Mouse (Mus musculus) forebrain, embryonic 10.5 days (tissue): ENCODE measurements around the gene Ccdc9b. TPM values are rescaled to one million over a fixed set of nuclear protein-coding genes. Genes with fewer than 3 reads are reported as not detected.

Experiments
- DNase-seq: peaks from one replicate; pipeline ENCODE4 v3.0.0-alpha.2; 2017; ENCODE audit warnings: low spot score; ENCODE audit errors: extremely low spot score
- H3K27ac ChIP-seq: fragments of 300-500 bp; sonication (generic); 2 replicates; pipeline ENCODE4 v1.5.1; 2016; ENCODE audit warnings: mild to moderate bottlenecking
- H3K27me3 ChIP-seq: fragments of 300-500 bp; sonication (generic); 2 replicates; pipeline ENCODE4 v1.6.1; 2016; ENCODE audit warnings: mild to moderate bottlenecking; ENCODE audit not compliant: poor library complexity, severe bottlenecking
- H3K36me3 ChIP-seq: fragments of 300-500 bp; sonication (generic); replicated peaks from 2 replicates; pipeline ENCODE4 v1.6.1; 2016; ENCODE audit warnings: mild to moderate bottlenecking, moderate library complexity
- H3K4me1 ChIP-seq: fragments of 300-500 bp; sonication (generic); 2 replicates; pipeline ENCODE4 v1.6.1; 2016
- H3K4me3 ChIP-seq: fragments of 300-500 bp; sonication (generic); 2 replicates; pipeline ENCODE4 v1.5.1; 2016; ENCODE audit warnings: mild to moderate bottlenecking, moderate library complexity
- H3K9me3 ChIP-seq: fragments of 300-500 bp; sonication (generic); 2 replicates; pipeline ENCODE4 v1.6.1; 2016; ENCODE audit warnings: mild to moderate bottlenecking, moderate library complexity
- WGBS: fragments of 180-500 bp; shearing (Covaris S2); methylation state at CpG from one replicate; pipeline ENCODE4 v1.1.7; 2016; 5-methylcytosine and 5-hydroxymethylcytosine counted together
- polyA plus RNA-seq: library from polyadenylated mRNA; unstranded; fragments of >200 nt; fragmentation: Nextera tagmentation; extraction: Ambion mirVana; gene quantifications from 2 replicates; pipeline ENCODE4 v1.2.1, GENCODE M21; 2016

The Ccdc9b gene
- polyA plus RNA-seq: 0.53 and 0.64 TPM in 2 replicates

DNA sequence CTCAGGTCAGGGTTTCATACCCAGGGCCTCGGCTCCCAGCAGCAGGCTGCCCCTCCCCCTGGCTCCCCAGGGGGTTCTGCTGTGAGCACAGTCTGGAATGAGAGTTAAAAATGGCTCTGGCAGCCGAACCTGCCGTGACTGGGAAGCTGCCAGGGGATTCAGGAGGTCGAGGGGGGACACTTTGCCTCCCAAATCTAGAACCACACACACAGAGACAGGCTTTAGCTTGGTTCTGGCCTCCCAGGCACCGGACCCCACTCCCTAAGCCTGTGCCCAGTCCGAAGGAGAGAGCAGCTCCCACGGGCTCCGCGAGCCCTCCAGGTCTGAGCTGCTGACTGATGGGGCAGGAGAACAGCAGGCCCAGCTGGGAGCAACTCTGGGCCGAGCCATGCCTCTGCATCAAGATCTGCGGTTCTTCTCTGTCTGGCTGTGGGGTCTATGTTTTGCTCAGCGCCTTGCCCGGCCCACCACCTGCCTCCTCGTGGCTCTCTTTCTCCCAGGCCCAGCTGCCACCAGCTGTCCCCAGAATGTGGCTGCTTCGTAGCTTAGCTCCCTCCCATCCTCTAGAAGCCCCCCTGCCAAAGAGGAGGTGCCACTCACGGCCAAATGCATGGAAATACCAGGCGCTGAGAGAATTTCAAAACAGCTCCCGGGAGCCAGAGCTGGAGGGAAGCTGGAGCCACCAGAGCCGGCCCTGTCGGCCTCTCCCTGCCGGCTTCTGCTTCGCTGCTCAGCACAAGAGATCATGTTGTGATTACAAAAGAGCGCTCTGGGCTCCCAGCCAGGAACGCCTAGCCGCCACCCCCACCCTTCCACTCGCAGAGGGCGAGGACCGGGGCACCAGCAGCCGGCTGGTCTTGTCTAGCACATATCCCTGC, at the start of gene Ccdc9b:
Ccdc9b (minus strand) TSS at position 756 of the 878 bp plus-strand sequence.
- no peaks in the 10 kb centered on the region for H3K36me3 ChIP-seq
- peak within 1 kb of the TSS; percentile 43 for H3K4me3 ChIP-seq
- peaks cover 73% of the 10 kb centered on the region for H3K27me3 ChIP-seq
- WGBS: 5% methylated on average over 29 of the region's 29 CpGs
- H3K9me3 ChIP-seq: no peaks in the 10 kb centered on the region
- peaks cover 45% of the 10 kb centered on the region for H3K4me1 ChIP-seq
- peak within 1 kb of the TSS; percentile 86 for H3K27ac ChIP-seq
- peak; percentile 59 for DNase-seq

DNA sequence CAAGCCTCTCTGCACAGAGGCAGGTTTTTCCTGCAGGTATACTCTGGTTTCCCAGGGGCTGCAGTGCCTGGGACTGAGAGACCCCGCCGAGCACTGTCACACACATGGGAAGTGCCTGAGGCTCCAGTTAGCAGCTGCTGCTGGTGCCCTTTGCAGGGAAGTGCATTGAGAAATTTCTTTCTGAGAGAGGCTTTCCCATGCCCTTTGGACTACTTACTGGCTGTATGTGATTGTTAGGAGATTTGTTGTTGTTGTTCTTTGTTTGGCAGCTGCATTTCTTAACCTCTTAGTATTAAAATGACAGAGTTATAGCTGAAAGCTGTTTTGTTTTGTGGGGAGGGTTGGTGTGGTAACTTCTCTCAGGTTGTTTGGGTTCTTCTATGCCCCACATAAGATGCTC, 48.4 kb upstream of the Ccdc9b start:
- 46% methylated on average over 2 of the region's 2 CpGs for WGBS
- Histone ChIP-seq H3K4me3 (no peak overlapping the region), H3K36me3 (peaks cover 6% of the 10 kb centered on the region), H3K9me3 (no peaks in the 10 kb centered on the region), H3K27me3 (peaks cover 3% of the 10 kb centered on the region; the same call in 1 of the 2 replicates), H3K4me1 (peaks cover 26% of the 10 kb centered on the region), H3K27ac (no peak overlapping the region)
- DNase-seq: no peak

DNA sequence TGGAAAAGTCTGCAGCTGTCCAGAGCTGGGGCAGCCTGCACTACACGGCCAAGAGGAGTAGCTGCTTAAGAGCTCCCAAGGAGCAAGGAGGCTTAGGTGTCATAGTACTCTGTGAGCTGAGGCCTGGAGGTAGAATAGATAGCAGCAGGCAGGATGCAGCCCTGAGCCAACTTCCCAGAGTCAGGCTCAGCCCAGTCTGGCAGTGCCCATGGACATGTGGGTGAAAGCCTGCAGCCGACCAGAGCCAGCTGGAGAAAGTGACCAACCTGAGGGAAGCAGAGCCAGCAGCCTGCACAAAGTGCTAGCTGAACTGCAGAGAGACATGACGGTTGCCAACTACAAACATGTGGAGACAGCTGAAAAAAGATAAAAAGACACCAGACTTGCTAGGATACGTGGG, 44.4 kb upstream of the Ccdc9b start:
- 76% methylated on average over 4 of the region's 4 CpGs for WGBS
- Histone ChIP-seq H3K4me3 (no peak overlapping the region), H3K36me3 (no peaks in the 10 kb centered on the region), H3K4me1 (peaks cover 4% of the 10 kb centered on the region; the same call in 1 of the 2 replicates), H3K9me3 (no peaks in the 10 kb centered on the region), H3K27ac (no peak overlapping the region), H3K27me3 (peaks cover 3% of the 10 kb centered on the region; the same call in 1 of the 2 replicates)
- DNase-seq: no peak

DNA sequence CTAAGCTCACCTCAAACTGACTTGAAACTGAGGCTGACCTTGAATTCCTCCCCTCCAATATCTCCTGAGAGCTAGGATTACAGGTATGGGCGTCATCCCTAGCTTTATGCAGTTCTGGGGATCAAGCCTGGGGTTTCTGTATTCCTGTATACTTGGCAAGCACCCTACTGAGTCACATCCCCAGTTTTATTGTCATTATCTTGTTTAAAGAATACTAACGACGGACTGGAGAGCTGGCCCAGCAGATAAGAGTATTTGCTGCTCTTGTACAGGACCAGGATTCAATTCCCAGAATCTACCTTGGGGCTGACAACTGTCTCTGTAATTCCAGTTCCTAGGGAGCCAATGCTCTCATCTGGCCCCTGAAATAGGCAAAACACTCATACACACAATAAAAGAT, 43.3 kb upstream of the Ccdc9b start:
- Histone ChIP-seq H3K36me3 (no peaks in the 10 kb centered on the region), H3K4me3 (no peak overlapping the region), H3K27ac (no peak overlapping the region), H3K27me3 (peaks cover 3% of the 10 kb centered on the region; the same call in 1 of the 2 replicates), H3K4me1 (peaks cover 1% of the 10 kb centered on the region; the same call in 1 of the 2 replicates), H3K9me3 (no peaks in the 10 kb centered on the region)
- DNase-seq: no peak
- 41% methylated on average over 3 of the region's 3 CpGs for WGBS

DNA sequence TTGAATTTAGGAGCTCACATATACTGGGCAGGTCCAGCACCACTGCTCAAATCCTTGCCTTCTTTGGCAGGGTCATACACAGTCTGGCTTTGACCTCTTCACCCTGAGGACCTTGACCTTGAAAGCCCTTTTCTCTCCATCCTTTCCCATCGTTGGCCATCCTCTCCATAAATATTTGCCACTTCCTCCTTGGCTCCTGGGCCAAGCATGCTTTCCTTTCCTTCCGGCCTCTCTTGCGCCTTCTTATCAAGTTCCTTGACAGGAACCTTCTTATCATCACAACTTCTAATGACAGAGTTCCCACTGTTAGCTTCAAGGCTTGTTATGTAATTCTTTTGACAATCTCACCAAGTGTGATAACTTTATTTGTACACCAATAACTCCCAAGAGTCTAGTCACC, 42.7 kb upstream of the Ccdc9b start:
- DNase-seq: no peak
- Histone ChIP-seq H3K36me3 (no peaks in the 10 kb centered on the region), H3K9me3 (no peaks in the 10 kb centered on the region), H3K4me1 (no peaks in the 10 kb centered on the region), H3K4me3 (no peak overlapping the region), H3K27me3 (peaks cover 3% of the 10 kb centered on the region; the same call in 1 of the 2 replicates), H3K27ac (no peak overlapping the region)
- WGBS: 78% methylated on average over 3 of the region's 3 CpGs

DNA sequence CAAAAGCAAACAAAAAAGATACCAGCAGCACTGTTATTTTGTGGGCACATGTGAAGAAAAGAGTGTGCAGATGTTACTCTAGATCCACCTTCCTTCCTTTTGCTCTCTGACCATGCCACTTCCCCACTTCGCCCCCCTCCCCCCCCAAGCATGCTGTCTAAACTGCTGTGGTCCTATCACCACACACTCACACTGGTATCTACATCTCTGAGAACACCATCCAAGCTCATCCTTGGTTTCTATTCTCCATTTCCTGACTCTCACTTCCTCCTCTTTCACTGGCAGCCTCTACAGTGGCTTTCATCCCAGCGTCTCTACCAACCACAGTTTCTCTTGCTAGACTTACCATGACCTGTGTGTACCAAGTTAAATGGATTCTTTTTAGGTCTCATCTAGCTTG, 42.0 kb upstream of the Ccdc9b start:
- Histone ChIP-seq H3K36me3 (no peaks in the 10 kb centered on the region), H3K4me3 (no peak overlapping the region), H3K27ac (no peak overlapping the region), H3K9me3 (no peaks in the 10 kb centered on the region), H3K27me3 (peaks cover 3% of the 10 kb centered on the region; the same call in 1 of the 2 replicates), H3K4me1 (no peaks in the 10 kb centered on the region)
- WGBS: 79% methylated on average over 2 of the region's 2 CpGs
- no peak for DNase-seq

DNA sequence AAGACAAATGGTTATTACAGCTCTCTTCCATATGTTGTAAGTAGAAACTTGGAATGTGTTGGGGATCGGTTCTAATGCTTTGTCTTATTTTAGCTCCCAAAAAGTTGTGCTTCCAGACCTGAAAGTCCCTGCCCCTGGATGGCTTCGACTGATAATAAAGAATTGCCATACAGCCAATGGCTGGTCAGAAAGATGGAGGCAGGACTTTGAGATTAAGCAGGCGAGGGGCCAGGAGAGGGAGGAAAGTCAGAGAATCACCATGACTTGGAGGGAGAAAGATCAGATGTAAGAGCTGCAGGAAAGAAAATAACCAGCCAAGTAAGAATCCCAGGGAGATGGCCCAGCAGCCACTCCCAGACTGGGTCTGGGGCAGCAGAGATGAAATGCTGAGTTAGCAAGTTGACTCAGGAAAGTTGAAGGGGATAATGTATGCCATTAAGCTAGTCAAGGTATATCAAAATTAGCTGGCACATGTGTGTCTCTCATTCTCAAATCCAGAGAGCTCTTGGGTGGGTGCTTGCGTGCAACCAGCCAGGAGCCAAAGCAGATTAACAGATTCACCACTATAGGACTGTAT, 40.2 kb upstream of the Ccdc9b start:
- Histone ChIP-seq H3K4me1 (no peaks in the 10 kb centered on the region), H3K27me3 (peaks cover 3% of the 10 kb centered on the region; the same call in 1 of the 2 replicates), H3K36me3 (no peaks in the 10 kb centered on the region), H3K27ac (no peak overlapping the region), H3K4me3 (no peak overlapping the region), H3K9me3 (no peaks in the 10 kb centered on the region; the same call in 1 of the 2 replicates)
- 77% methylated on average over 4 of the region's 4 CpGs for WGBS
- DNase-seq: no peak

DNA sequence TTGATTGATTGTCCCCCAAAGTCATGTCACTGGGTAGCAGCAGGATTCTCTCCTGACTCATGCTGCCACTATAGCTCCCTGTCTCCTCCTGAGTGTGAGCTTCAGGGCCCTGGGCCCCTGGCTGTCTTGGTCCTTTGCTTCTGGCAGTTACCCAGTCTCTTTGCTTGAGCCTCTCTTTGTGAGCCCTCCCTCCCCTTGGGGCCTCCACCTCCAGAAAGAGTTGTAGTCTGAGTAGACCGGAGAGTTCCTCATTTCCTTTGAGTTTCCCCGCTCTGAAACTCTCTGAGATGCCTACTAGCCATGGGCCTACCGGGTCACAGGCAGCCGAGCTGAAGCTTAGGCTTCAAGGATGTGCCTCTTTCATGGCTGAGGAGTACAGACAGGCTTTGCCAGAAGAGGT, 31.2 kb upstream of the Ccdc9b start:
- 91% methylated on average over 4 of the region's 4 CpGs for WGBS
- H3K4me1 ChIP-seq: peaks cover 10% of the 10 kb centered on the region
- H3K27ac ChIP-seq: no peak overlapping the region
- H3K27me3 ChIP-seq: peaks cover 34% of the 10 kb centered on the region
- H3K4me3 ChIP-seq: no peak overlapping the region
- no peak for DNase-seq
- no peaks in the 10 kb centered on the region; the same call in 1 of the 2 replicates for H3K9me3 ChIP-seq
- H3K36me3 ChIP-seq: no peaks in the 10 kb centered on the region

DNA sequence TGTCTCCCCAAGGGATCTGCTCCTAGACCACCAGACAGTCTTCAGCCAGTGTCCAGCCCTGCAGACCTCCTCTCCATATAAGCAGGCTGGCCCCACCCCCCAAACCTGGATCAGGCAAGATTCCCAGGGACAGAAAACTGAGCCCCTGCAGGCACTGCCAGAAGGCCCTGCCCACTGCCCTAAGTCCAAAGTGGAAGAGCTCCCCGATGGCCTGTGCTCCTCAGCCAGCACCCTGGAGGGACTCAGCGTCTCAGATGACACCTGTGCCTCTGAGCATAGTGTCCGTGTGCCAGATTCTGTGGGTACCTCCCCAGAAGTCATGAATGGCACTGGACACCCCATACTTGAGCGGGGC, 29.8 kb upstream of the Ccdc9b start:
- Histone ChIP-seq H3K27ac (no peak overlapping the region), H3K4me1 (peaks cover 10% of the 10 kb centered on the region), H3K27me3 (peaks cover 34% of the 10 kb centered on the region), H3K4me3 (no peak overlapping the region), H3K36me3 (no peaks in the 10 kb centered on the region), H3K9me3 (no peaks in the 10 kb centered on the region)
- WGBS: 81% methylated on average over 4 of the region's 4 CpGs
- DNase-seq: no peak

DNA sequence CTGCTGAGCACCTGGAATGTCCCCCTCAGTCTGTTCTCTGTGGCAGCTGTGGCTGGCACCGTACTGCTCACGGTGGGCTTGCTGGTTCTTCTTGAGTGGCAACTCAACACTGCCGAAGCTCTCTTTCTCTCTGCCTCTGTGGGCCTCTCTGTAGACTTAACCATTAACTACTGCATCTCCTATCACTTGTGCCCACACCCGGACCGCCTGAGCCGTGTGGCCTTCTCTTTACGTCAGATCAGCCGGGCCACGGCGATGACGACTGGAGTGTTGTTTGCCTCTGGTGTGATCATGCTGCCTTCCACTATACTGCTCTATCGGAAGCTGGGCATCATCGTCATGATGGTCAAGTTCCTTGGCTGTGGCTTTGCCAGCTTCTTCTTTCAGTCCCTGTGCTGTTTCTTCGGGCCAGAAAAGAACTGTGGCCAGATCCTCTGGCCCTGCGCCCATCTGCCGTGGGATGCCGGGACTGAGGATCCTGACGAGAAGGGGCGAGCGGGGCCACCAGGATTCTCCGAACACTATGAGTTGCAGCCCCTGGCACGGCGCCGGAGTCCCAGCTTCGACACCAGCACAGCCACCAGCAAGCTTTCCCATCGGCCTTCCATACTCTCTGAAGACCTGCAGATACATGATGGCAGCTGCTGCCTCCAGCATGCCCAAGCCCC, 29.3 kb upstream of the Ccdc9b start:
- Histone ChIP-seq H3K36me3 (no peaks in the 10 kb centered on the region), H3K27me3 (peaks cover 36% of the 10 kb centered on the region), H3K9me3 (no peaks in the 10 kb centered on the region), H3K4me3 (no peak overlapping the region), H3K4me1 (peaks cover 10% of the 10 kb centered on the region), H3K27ac (no peak overlapping the region)
- 96% methylated on average over 26 of the region's 26 CpGs for WGBS
- no peak for DNase-seq

DNA sequence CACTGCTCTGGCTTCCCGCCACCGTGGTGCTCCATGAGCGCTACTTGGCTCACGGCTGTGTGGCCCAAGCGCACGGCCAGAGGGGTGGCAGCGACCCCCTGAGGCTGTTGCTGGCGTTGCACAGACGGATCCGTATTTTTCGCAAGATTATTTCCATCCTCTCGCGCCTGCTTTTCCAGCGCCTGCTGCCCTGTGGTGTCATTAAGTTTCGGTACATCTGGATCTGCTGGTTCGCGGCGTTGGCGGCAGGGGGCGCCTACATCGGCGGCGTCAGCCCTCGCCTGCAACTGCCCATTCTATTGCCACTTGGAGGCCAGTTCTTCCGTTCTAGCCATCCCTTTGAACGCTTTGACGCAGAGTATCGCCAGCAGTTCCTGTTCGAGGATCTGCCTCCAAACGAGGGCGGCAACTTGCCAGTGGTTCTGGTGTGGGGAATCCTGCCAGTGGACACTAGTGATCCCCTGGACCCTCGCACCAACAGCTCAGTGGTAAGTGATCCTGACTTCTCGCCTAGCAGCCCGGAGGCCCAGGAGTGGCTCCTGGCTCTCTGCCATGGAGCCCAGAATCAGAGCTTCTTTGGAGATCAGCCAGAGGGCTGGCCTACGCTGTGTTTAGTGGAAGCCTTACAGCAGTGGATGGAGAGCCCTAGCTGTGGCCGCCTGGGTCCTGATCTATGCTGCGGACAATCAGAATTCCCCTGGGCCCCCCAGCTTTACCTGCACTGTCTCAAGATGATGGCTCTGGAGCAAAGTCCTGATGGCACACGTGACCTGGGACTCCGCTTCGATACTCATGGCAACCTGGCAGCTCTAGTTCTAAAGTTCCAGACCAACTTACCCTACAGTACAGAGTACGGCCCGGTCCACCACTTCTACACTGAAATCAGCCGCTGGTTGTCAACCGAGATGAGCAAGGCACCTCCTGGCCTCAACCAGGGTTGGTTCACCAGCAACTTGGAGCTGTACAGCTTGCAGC, 28.4 kb upstream of the Ccdc9b start:
- H3K27me3 ChIP-seq: peaks cover 38% of the 10 kb centered on the region

DNA sequence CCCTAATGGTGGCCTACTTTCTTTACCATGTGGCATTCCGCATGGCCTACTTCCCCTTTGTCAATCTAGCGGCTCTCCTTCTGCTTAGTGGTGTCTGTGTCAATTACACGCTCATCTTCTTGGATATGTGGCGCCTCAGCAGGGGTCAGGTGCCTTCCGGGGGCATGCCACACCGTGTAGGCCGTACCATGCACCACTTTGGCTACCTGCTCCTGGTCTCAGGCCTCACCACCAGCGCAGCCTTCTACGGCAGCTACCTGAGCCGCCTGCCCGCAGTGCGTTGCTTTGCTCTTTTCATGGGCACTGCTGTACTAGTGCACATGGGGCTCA, 27.7 kb upstream of the Ccdc9b start:
- no peaks in the 10 kb centered on the region for H3K36me3 ChIP-seq
- H3K27me3 ChIP-seq: peaks cover 38% of the 10 kb centered on the region
- peaks cover 10% of the 10 kb centered on the region for H3K4me1 ChIP-seq
- peak overlapping the region; percentile 34 for H3K4me3 ChIP-seq
- no peak for DNase-seq
- H3K27ac ChIP-seq: peak overlapping the region; percentile 60; the same call in 1 of the 2 replicates
- H3K9me3 ChIP-seq: no peaks in the 10 kb centered on the region
- WGBS: 59% methylated on average over 12 of the region's 12 CpGs

More for the DNA sequence above, 28.4 kb upstream of the Ccdc9b start:
- 29% methylated on average over 44 of the region's 44 CpGs for WGBS
- Histone ChIP-seq H3K4me3 (peak overlapping the region; percentile 34), H3K36me3 (no peaks in the 10 kb centered on the region), H3K4me1 (peaks cover 10% of the 10 kb centered on the region), H3K27ac (peak overlapping the region; percentile 60; the same call in 1 of the 2 replicates), H3K9me3 (no peaks in the 10 kb centered on the region)
- DNase-seq: peak; percentile 69
